Mouse (Mus musculus) hindbrain, embryonic 14.5 days (tissue): ENCODE measurements around the gene Rad9a. TPM values are rescaled to one million over a fixed set of nuclear protein-coding genes. Genes with fewer than 3 reads are reported as not detected.

Source experiments
- ATAC-seq: fragments of 200-750 bp; cut with Nextera tagmentation; 2 replicates; pipeline ENCODE4 v1.8.0; 2017; ENCODE audit warnings: moderate number of reproducible peaks, mild to moderate bottlenecking, moderate TSS enrichment, moderate library complexity; ENCODE audit not compliant: low FRiP score
- DNase-seq: peaks from one replicate; pipeline ENCODE4 v3.0.0-alpha.2; 2015; ENCODE audit warnings: low spot score
- H3K27ac ChIP-seq: fragments of 300-500 bp; sonication (generic); 2 replicates; pipeline ENCODE4 v1.5.1; 2014; ENCODE audit warnings: mild to moderate bottlenecking, moderate library complexity
- H3K27me3 ChIP-seq: fragments of 300-500 bp; sonication (generic); 2 replicates; pipeline ENCODE4 v1.6.1; 2014; ENCODE audit warnings: mild to moderate bottlenecking, low read length, mixed read lengths; ENCODE audit not compliant: control insufficient read depth, insufficient read depth
- H3K36me3 ChIP-seq: fragments of 300-500 bp; sonication (generic); replicated peaks from 2 replicates; pipeline ENCODE4 v1.6.1; 2014; ENCODE audit not compliant: control insufficient read depth, insufficient read depth
- H3K4me1 ChIP-seq: fragments of 300-500 bp; sonication (generic); replicated peaks from 2 replicates; pipeline ENCODE4 v1.6.1; 2014; ENCODE audit warnings: antibody characterized with exemption, low read length, mixed read lengths; ENCODE audit not compliant: control insufficient read depth, insufficient read depth
- H3K4me2 ChIP-seq: fragments of 300-500 bp; sonication (generic); replicated peaks from 2 replicates; pipeline ENCODE4 v1.6.1; 2014; ENCODE audit warnings: mild to moderate bottlenecking, moderate library complexity
- H3K4me3 ChIP-seq: fragments of 300-500 bp; sonication (generic); replicated peaks from 2 replicates; pipeline ENCODE4 v1.5.1; 2014; ENCODE audit warnings: mild to moderate bottlenecking, low read length
- H3K9ac ChIP-seq: fragments of 300-500 bp; sonication (generic); 2 replicates; pipeline ENCODE4 v1.6.1; 2014
- H3K9me3 ChIP-seq: fragments of 300-500 bp; sonication (generic); 2 replicates; pipeline ENCODE4 v1.6.1; 2016; ENCODE audit warnings: low read length; ENCODE audit not compliant: control insufficient read depth
- WGBS: fragments of 180-500 bp; shearing (Covaris S2); extraction: QIAGEN DNeasy Blood & Tissue Kit; methylation state at CpG from one replicate; pipeline ENCODE4 v1.1.7; 2014; 5-methylcytosine and 5-hydroxymethylcytosine counted together
- polyA plus RNA-seq: library from polyadenylated mRNA; unstranded; fragments of >200 nt; fragmentation: Nextera tagmentation; extraction: Ambion mirVana; gene quantifications from 2 replicates; pipeline ENCODE4 v1.2.1, GENCODE M21; 2014

The Rad9a gene
- polyA plus RNA-seq, 1 experiment from 2014 or later = 19.4 TPM

DNA sequence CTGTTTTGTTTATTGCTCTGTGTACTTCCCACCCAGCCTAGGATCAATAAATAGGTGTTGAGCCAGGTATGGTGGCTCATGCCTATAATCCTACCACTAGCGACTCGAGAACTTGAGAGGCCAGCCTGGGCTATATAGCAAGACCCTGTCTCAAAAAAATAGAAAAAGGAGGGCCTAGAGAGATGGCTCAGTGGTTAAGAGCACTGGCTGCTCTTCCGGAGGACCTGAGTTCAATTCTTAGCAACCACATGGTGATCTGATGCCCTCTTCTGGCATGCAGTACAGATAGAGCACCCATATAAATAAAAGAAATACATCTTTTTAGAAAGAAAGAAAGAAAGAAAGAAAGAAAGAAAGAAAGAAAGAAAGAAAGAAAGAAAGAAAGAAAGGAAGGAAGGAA is 1.7 kb upstream of the Rad9a start:
- DNase-seq (no peak), ATAC-seq (no peak)
- Histone ChIP-seq H3K9me3 (no peaks in the 10 kb centered on the region), H3K4me3 (no peak overlapping the region), H3K9ac (no peak overlapping the region), H3K4me1 (peaks cover 22% of the 10 kb centered on the region), H3K36me3 (no peaks in the 10 kb centered on the region), H3K27me3 (peaks cover 7% of the 10 kb centered on the region; the same call in 1 of the 2 replicates), H3K27ac (no peak overlapping the region), H3K4me2 (peak overlapping the region; percentile 95; the same call in 1 of the 2 replicates)
- 67% methylated on average over 3 of the region's 3 CpGs for WGBS

DNA sequence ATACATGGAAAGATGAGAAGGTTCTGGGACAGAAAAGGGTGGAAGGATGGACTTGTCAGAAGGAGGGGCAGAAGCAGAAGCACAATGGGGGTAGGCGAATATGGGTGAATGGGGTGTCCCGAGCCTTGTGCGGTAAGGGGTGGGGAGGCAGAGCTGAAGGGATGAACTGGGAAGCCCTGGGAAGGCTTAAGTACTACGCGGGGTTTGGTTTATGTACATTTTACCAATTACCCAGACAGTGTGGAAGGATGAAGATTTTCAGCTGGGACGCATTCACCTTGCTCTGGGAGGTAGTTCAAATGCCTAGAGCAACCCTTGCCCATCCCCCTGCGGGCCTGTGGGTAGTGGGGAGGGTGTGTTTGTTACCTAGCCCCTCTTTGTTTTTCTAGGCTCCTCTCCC is 687 bp upstream of the Rad9a start:
- Histone ChIP-seq H3K4me2 (peak overlapping the region; percentile 95), H3K9ac (peak overlapping the region; percentile 74), H3K4me3 (peak overlapping the region; percentile 61), H3K27ac (peak overlapping the region; percentile 18; the same call in 1 of the 2 replicates), H3K4me1 (peaks cover 22% of the 10 kb centered on the region), H3K36me3 (peaks cover 4% of the 10 kb centered on the region), H3K27me3 (peaks cover 7% of the 10 kb centered on the region; the same call in 1 of the 2 replicates), H3K9me3 (no peaks in the 10 kb centered on the region)
- WGBS = 35% methylated on average over 7 of the region's 7 CpGs
- DNase-seq (no peak), ATAC-seq (peak; percentile 10; the same call in 1 of the 2 replicates)

DNA sequence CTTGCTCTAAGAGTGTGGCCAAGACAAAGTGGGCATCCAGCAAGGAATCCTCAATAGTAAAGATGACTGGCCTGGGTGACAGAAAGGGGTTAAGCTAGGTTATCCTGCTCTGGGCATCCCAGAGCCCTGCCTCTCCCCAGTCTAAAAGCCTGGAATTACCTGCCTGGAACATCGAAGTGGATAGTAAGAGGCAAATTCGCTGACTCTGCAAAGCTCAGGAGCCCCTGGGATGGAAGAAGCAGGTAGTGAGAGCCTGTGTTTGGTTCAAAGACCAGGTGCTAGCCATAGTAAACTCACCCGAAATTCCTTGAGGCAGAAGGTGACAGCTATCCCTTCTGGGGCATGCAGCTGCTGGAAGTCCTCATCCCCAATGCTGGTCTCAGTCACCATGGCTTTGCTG is 4.3 kb downstream of the Rad9a start:
- whole genome bisulfite sequencing = 73% methylated on average over 3 of the region's 3 CpGs

DNA sequence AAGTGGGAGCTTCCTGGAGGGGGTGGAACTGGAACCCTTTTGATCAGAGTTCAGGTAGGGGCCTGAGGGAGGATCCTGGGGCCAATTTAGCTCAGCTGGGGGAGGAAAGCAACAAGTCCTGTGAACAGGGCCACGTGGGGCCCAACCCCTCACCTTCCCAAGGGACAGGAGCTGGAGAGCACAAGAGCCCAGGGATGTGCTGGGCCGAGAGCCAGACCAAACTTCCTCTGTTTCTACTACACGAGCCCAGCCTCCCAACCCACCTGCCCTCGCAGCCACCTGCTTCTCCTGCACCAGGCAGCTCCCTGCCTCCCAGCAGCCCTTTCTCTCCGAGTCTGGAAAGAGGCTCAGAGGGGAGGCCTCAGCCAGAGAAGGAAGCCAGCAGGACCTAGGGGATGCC is 4.9 kb downstream of the Rad9a start:
- DNase-seq (no peak), ATAC-seq (no peak)
- H3K9ac ChIP-seq = no peak overlapping the region
- no peak overlapping the region for H3K4me3 ChIP-seq
- H3K36me3 ChIP-seq = peaks cover 44% of the 10 kb centered on the region
- 57% methylated on average over 5 of the region's 5 CpGs for WGBS
- no peaks in the 10 kb centered on the region for H3K27me3 ChIP-seq
- no peak overlapping the region for H3K27ac ChIP-seq
- no peak overlapping the region for H3K4me2 ChIP-seq
- no peaks in the 10 kb centered on the region for H3K9me3 ChIP-seq
- H3K4me1 ChIP-seq = peaks cover 22% of the 10 kb centered on the region

More for the DNA sequence above, 4.3 kb downstream of the Rad9a start:
- Histone ChIP-seq H3K27ac (no peak overlapping the region), H3K9ac (no peak overlapping the region), H3K36me3 (peaks cover 44% of the 10 kb centered on the region), H3K4me2 (no peak overlapping the region), H3K4me3 (no peak overlapping the region), H3K4me1 (peaks cover 28% of the 10 kb centered on the region), H3K27me3 (no peaks in the 10 kb centered on the region), H3K9me3 (no peaks in the 10 kb centered on the region)
- DNase-seq = no peak
- ATAC-seq = no peak

DNA sequence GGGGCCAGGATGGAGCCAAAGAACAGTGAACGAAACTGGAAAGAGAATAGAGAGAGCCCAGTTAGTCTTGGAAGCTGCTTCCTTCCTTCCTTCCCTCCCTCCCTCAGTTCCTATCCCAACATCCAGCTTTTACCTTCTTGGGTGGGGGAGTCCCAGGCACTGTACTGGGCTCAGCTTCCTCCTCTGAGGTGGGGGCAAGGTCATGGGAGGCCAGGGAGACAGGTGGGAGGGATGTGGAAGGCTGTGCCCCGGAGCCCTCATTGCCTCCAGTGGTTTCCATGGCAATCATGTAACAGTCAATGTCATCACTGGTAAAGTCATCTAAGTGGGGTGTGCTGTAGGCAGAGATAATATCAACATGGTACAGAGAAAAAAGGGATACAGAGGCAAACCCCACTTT is 5.4 kb downstream of the Rad9a start:
- ATAC-seq = no peak
- H3K4me1 ChIP-seq = peaks cover 21% of the 10 kb centered on the region
- no peak for DNase-seq
- no peak overlapping the region for H3K27ac ChIP-seq
- no peak overlapping the region for H3K9ac ChIP-seq
- peaks cover 44% of the 10 kb centered on the region for H3K36me3 ChIP-seq
- 50% methylated on average over 2 of the region's 2 CpGs for WGBS
- H3K4me3 ChIP-seq = no peak overlapping the region
- H3K4me2 ChIP-seq = no peak overlapping the region
- H3K9me3 ChIP-seq = no peaks in the 10 kb centered on the region
- H3K27me3 ChIP-seq = no peaks in the 10 kb centered on the region

DNA sequence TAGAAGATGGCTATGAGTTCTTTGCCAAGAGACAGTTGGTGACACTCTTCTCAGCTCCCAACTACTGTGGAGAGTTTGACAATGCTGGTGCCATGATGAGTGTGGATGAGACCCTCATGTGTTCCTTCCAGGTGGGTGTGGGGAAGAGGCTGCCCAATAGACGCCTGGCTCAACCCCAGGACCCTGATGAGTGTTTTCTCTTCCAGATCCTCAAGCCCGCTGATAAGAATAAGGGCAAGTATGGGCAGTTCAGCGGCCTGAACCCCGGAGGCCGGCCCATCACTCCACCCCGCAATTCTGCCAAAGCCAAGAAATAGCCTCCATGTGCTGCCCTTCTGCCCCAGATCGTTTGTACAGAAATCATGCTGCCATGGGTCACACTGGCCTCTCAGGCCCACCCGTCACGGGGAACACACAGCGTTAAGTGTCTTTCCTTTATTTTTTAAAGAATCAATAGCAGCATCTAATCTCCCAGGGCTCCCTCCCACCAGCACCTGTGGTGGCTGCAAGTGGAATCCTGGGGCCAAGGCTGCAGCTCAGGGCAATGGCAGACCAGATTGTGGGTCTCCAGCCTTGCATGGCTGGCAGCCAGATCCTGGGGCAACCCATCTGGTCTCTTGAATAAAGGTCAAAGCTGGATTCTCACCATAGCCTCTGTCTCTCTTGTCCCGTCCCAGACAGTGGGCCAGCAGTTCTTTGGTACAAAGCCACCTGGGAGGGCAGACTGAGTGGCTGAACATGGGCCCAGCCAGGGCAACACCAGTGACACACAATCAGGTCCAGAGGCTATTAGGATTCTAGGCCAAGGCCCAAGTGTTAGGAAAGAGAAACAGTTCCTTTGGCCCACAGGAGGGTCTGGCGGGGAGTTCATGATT is 6.4 kb downstream of the Rad9a start:
- H3K4me3 ChIP-seq = no peak overlapping the region
- H3K27me3 ChIP-seq = no peaks in the 10 kb centered on the region
- no peak for ATAC-seq
- peaks cover 12% of the 10 kb centered on the region for H3K4me1 ChIP-seq
- H3K27ac ChIP-seq = no peak overlapping the region
- no peaks in the 10 kb centered on the region for H3K9me3 ChIP-seq
- no peak for DNase-seq
- no peak overlapping the region for H3K4me2 ChIP-seq
- H3K9ac ChIP-seq = no peak overlapping the region
- peaks cover 44% of the 10 kb centered on the region for H3K36me3 ChIP-seq
- WGBS = 75% methylated on average over 12 of the region's 12 CpGs

DNA sequence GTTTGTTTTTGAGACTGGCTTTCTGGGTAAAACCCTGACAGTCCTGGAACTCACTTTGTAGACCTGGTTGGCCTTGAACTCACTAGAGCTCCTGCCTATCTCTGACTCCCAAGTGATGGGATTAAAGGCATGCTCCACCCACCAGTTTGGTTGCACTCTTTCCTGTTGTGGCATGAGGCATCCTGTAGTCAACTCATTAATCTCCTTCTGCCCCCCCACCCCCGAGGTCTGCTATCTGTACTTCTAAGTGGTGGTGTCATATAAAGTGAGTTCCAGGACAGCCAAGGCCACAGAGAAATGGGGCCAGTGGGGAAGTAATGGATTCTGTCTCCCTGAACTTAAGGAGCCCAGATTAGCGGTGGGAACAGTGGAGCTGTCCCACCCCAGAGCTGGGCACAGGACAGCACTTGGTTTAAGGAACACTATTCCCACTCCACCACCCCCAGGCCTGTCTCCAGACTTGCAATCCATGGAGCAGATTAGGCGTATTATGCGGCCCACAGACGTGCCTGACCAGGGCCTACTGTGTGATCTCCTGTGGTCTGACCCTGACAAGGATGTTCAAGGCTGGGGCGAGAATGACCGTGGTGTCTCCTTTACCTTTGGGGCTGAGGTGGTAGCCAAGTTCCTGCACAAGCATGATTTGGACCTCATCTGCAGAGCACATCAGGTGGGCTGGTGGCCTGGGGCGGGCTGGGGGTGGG is 7.3 kb downstream of the Rad9a start:
- H3K27ac ChIP-seq = no peak overlapping the region
- peak overlapping the region; percentile 65; the same call in 1 of the 2 replicates for H3K4me2 ChIP-seq
- peaks cover 12% of the 10 kb centered on the region for H3K4me1 ChIP-seq
- 91% methylated on average over 8 of the region's 8 CpGs for WGBS
- no peaks in the 10 kb centered on the region for H3K9me3 ChIP-seq
- peaks cover 44% of the 10 kb centered on the region for H3K36me3 ChIP-seq
- no peak overlapping the region for H3K4me3 ChIP-seq
- H3K9ac ChIP-seq = no peak overlapping the region
- ATAC-seq (no peak), DNase-seq (no peak)
- no peaks in the 10 kb centered on the region for H3K27me3 ChIP-seq

DNA sequence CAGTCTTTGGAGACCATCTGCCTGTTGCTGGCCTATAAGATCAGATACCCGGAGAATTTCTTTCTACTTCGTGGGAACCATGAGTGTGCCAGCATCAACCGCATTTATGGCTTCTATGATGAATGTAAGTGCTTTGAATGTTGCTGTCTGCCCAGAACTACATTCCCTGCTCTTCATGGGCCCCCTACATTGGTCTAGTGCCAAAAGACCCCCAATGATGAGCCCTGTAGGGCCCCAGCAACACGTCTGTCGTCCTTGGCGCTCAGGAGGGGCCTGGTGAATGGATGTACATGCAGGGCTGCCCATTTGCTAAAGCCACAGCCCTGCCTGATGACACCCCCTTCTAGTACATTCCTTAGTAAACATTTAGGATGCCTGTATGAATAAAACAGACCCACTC is 8.3 kb downstream of the Rad9a start:
- no peak for DNase-seq
- Histone ChIP-seq H3K4me2 (peak overlapping the region; percentile 65), H3K27ac (no peak overlapping the region; the same call in 1 of the 2 replicates)

DNA sequence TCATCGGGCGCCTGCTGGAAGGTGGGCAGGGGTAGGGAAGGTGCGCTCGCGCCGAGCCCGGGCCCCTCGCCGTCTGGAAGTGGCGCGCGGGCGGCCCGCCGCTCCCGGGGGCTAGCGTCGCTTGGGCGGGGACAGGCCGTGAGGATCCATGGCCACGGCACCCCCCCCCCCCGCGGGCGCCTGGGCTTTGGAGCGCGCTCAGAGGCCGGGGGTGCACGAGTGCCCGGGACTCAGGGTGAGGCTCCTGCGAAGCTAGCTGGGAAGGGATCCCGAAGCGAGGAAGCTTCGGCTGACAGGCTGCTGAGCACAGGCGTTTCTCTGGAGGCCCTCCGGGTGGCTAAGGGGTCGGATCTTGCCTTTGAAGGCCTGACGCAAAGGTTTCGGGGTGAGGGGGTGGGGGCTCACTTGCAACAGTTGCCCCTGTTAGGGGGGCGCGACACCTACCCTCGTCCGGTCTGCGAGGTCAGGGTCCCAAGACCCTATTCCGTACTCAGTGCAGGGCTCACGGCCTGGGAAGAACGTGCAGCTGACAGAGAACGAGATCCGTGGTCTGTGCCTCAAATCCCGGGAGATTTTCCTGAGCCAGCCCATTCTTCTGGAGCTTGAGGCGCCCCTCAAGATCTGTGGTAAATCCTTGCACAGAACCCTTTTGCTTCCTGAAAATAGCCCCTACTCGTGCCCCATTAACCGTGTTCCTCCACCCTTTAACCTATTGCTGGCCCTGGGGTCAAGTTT is 9.0 kb downstream of the Rad9a start:
- ATAC-seq = peak; percentile 18

More for the DNA sequence above, 8.3 kb downstream of the Rad9a start:
- Histone ChIP-seq H3K27me3 (no peaks in the 10 kb centered on the region), H3K9me3 (no peaks in the 10 kb centered on the region), H3K4me3 (peak overlapping the region; percentile 97), H3K9ac (peak overlapping the region; percentile 98), H3K36me3 (peaks cover 44% of the 10 kb centered on the region), H3K4me1 (peaks cover 12% of the 10 kb centered on the region)
- ATAC-seq = no peak
- WGBS = 61% methylated on average over 6 of the region's 6 CpGs

More for the DNA sequence above, 9.0 kb downstream of the Rad9a start:
- Histone ChIP-seq H3K36me3 (peaks cover 42% of the 10 kb centered on the region), H3K4me2 (peak overlapping the region; percentile 65), H3K27ac (peak overlapping the region; percentile 90), H3K4me3 (peak overlapping the region; percentile 97), H3K27me3 (no peaks in the 10 kb centered on the region), H3K9me3 (no peaks in the 10 kb centered on the region), H3K4me1 (peaks cover 12% of the 10 kb centered on the region), H3K9ac (peak overlapping the region; percentile 98)
- DNase-seq = peak; percentile 45
- under 1% methylated on average over 42 of the region's 52 CpGs for WGBS
